Mouse (Mus musculus): Measurements from ENCODE around the gene Ubr2.
A peak's percentile ranks its signal among the peaks of the same experiment; 100 is the strongest.

The Ubr2 gene

DNA sequence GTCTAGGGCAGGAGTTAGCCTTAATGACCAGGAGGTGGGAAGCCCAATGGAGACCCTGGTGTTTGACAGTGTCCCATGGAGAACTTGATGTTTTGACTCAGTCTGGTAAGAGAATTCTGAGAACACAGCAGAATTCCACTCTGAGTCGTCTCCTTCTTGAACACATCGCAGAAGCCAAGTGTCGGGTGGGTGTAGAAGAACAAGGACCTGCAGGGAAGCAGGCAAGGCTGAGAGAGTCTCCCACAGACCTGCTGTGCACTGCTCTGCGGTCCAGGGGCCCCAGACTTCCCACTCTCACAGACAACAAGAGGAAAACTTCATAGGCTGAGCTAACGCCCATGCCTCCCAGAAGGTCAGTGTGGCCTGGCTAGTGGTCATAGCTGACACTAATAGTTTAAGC, 82.6 kb downstream of the Ubr2 start:
- peak in 1 of 2 experiments; percentile 63 for DNase-seq (ENCODE audit: low spot score in 2 of 2)

DNA sequence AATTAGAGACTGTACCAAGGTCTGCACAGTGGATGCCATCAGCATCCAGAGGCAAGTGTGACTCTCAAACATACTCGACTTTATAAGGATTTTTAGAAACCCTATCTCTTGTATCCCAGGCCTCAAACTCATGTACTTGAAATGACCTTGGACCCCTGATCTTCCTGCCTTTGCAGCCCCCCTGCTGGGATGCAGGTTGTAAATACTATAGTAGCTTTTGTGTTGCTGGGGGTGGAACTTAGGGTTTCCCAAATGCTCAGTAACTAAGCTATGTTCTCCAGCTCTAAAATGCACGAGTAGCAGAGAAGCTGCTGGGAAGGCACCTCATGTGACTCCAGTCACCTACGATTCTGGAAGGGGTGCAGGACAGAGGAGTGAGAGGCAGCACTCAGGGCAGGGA, 83.4 kb downstream of the Ubr2 start:
- no peak for DNase-seq (ENCODE audit: low spot score in 2 of 2)

DNA sequence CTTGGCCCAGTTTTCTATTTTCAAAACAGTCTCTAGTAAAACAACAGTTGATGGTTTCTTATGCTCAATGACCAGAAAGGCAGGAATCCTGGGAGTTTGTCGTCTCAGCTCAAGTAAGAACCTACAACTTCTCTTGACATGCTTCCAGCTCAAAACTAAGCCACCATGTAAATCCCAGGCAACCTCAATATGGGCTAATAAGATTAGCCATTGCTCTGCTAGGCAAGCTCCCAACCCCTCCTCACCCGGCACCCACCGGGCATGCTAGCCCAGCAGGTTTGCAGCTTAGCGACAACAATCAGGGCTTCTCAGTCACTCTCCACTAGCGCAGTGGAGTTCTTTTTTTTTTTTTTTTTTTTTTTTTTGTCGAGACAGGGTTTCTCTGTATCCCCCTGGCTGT, 84.2 kb downstream of the Ubr2 start:
- no peak for DNase-seq (ENCODE audit: low spot score in 2 of 2)

GRCm38 (mm10) chr17:46920855-46921254, 89.5 kb downstream of the Ubr2 start:
- DNase-seq (ENCODE audit: low spot score in 2 of 2) = no peak

- DNase-seq (ENCODE audit: low spot score in 2 of 2) = no peak
Measured at GRCm38 (mm10) chr17:46918951-46919350, 91.4 kb downstream of the Ubr2 start.

GRCm38 (mm10) chr17:46915129-46915528, 95.2 kb downstream of the Ubr2 start:
- no peak for DNase-seq (ENCODE audit: low spot score in 2 of 2)

DNA sequence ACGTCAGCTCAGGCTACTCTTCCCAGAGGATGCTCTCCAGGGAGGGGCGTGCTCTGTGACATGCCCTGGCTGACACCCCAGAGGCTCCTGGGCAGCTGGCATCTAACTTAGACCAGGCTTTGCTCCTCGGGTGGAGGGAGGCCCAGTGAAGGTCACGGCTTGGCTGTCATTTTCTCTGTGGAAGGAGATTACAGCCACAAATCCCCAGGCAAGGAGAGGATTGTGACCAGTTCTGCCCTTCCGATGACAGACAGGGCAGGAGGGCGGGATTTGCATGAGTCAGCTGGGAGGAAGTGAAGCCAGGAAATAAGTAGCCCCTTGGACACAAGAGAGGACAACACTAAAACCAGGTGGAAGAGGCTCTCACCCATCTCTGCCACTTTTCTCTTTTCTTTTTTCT, 98.0 kb downstream of the Ubr2 start:
- DNase-seq (ENCODE audit: low spot score in 2 of 2) = no peak

DNA sequence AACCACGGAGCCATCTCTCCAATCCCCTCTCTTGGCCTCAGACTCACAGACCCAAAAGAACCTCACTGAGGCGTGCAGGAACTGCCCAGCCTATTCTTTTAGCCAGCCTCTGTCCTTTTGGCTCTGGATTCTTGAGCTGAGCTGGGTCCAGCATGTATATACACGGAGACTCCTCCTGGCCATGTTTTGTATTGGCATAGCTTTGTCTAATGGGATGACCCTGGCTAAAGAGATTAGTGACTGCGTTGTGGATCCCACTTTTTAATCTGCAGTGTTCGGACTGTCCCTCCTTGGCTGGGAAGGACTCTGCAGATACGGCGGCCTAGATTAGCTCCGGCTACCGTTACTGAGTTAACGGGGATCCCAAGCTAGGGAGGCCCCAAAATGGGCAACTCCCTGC, 100.2 kb downstream of the Ubr2 start, which contains the start of gene Prph2:
Gene Prph2 (plus strand): TSS at position 274 of the 400 bp plus-strand sequence.
- no peak for DNase-seq (ENCODE audit: low spot score in 2 of 2)

- peak in 1 of 2 experiments; percentile 80 for DNase-seq (ENCODE audit: low spot score in 2 of 2)
Measured at GRCm38 (mm10) chr17:46903876-46904490, 106.4 kb downstream of the Ubr2 start.

DNA sequence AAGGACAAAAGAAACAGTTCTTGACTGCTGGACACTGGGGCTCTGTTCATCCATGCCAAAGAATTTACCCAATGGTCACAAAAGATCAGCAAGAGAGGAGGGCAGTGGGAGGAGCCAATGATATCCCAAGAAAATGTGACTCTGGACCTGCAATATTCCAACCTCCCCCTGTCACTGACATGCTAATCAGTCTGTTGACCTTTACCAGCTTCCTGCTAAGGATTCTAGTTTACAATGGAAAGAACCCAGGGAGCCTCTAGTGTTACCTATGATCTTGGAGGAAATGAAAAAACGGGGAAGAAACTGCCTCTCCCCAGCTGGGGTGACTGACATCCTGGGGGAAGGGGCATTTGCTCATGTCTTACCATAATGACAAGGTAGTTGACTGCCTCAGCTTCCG, 109.4 kb downstream of the Ubr2 start:
- DNase-seq (ENCODE audit: low spot score in 2 of 2) = no peak

DNA sequence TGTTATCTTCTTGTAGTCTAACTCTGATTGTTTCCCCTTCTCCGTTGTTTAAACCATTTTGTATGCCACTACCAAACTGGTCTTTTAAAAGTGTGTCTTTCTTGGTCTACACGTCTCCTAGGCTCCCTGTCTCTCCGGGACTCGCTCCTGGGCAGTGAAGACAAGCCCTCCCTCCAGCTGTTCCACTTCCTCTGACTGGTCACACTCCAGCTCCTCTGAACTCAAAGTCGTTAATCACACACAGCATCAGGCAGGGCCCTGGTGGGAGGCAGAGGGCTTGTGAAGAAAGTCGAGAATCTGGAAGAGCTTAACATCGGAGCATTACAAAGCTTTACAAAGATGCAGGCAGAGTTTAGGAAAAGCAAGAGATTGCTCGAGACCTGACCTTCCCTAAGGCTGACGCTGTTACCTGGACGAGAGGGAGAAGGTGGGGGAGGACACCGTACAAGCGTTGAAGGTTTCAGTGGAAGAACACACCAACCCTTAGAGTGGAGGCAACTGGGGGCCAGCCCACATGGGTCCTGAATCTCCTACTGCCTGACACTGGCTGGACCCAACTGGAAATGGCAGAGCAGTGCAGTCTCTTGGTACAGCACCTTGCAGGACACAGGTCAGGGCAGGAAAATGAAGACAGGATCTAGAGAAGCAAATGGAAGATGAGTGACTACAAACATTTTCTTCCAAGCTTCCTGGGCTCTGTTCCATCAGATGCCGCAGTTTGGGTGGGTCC, 113.0 kb downstream of the Ubr2 start:
- DNase-seq (ENCODE audit: low spot score in 2 of 2) = no peak

DNA sequence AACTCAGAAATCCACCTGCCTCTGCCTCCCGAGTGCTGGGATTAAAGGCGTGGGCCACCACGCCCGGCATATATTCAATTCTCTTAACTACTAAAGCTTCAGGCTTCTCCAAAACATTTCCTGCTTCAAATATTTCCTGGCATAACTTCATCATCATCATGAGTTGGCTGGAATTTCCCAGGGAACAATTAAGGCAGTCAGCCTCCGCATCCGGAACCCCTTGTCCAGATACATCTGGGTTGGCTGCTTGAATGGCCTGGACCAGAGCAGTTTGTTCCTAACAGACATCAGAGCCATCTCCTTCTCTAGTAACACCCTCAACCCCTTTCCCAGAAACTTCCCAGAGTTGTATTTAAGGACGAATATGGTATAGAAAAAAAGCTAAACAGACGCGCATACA, 114.9 kb downstream of the Ubr2 start:
- no peak for DNase-seq (ENCODE audit: low spot score in 2 of 2)

- peak in 1 of 2 experiments; percentile 53 for DNase-seq (ENCODE audit: low spot score in 2 of 2)
Measured at GRCm38 (mm10) chr17:46890843-46891594, 119.3 kb downstream of the Ubr2 start.

DNA sequence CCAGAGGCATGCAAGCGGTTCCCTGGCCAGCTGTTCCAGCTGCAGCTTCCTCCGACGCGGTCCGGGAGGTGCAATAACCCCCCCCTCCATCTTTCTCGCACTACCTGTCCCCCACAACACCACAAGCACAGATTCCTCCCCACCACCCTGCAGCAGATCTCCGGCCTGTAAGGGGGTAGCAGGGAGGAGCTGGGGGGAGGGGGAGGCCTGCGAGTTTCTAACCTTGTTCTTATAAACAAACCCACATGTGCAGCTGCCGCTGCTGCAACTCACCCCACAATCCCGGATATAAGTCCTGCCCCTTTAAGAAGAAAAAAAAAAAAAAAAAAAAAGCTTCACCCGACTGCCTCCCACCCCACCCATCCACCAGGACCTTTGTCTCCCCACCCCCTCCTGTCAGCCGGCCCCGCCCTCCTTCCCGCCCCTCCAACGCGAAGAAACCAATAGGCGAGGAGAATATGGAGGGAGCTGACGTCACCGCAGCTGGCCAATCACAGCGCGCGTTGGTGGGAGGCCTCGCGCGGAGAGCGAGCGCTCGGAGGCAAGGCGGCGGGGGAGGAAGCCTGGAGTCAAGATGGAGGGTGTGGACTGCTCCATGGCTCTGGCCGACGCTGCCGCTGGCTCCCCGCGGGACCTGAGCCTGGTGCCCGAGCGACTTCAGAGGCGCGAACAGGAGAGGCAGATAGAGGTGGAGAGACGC, 120.1 kb downstream of the Ubr2 start, which contains the start of gene Tbcc:
Gene Tbcc (plus strand): TSS at position 569 of the 700 bp plus-strand sequence.
- DNase-seq (ENCODE audit: low spot score in 2 of 2) = peak; percentile 92 to 96

DNA sequence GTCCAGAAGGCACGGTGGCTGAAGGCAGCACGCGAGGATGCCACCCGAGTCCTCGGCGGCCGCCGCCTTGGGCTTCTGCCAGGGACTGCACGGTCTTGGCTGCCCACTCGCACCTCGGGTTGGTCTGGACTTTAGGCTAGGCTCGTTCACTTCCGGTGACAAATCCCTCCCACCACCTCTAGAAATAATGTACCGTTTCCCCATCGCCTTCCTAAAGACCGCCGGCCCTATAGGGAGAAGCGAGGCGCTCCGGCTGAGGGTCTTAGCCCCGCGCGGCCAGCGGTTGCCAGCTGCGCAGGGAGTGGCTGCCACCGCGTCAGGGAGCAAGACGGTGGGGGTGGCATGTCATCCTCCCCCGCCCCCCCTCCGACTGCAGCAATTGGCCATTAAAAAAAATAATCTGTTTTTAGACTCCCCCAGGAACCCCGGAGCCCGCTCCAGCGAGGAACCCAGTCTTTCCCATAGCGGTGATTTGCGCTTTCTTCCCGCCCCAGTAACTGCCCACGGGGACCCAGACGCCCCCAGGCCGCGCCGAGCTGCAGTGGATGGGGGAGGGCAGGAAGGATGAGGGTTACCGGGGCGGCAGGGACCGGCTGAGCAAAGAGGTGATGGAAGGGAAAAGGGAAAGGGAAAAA, 120.8 kb downstream of the Ubr2 start:
- DNase-seq (ENCODE audit: low spot score in 2 of 2) = peak; percentile 69 to 78

DNA sequence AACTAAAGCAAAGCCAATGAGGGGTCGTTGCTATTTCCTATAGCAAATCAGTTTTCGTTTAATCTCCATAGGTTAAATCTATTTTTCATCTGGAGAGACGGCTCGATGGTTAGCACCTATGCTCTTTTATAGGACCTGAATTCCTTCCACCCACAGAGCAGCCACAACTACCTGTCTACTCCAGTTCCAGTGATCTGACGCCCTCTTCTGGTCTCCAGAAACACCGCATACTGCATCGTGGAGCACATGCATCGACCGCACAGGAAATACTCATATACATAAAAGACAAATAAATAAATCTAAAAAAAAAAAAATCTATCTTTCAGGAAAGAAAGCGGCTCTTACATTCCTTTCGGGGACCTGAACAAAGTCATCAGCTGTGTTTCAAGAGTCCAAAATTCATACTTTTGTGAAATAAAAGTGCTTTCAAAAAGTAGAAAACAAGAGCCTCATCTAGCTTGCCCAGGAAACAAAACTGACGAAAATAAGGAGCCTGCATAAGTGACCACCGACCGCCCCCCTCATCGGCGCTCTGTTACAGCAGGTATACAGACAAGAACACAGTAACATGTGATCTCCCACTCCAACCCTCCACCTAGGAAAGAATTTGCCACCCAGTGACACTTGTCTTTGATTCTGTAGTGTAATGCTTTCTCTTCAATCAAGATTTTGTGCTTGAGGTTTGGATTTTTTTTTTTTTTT, 121.7 kb downstream of the Ubr2 start:
- peak in 1 of 2 experiments; percentile 63 for DNase-seq (ENCODE audit: low spot score in 2 of 2)

- DNase-seq (ENCODE audit: low spot score in 2 of 2) = no peak
Measured at GRCm38 (mm10) chr17:46885910-46886643, 124.3 kb downstream of the Ubr2 start.

- DNase-seq (ENCODE audit: low spot score in 2 of 2) = no peak
Measured at GRCm38 (mm10) chr17:46885218-46885909, 125.0 kb downstream of the Ubr2 start.

DNA sequence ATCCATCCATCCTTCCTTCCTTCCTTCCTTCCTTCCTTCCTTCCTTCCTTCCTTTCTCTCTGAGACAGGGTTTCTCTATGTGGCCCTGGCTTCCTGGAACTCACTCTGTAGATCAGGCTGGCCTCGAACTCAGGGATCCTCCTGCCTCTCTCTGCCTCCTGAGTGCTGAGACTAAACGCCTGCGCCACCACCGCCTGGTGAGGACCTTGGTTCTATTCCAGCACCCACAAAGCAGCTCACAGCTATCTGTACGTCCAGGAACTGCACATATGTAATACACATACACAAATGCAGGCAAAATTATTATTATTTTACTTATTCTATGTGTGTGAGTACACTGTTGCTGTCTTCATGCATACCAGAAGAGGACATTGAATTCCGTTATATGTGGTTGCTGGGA, 125.6 kb downstream of the Ubr2 start:
- DNase-seq (ENCODE audit: low spot score in 2 of 2) = no peak

DNA sequence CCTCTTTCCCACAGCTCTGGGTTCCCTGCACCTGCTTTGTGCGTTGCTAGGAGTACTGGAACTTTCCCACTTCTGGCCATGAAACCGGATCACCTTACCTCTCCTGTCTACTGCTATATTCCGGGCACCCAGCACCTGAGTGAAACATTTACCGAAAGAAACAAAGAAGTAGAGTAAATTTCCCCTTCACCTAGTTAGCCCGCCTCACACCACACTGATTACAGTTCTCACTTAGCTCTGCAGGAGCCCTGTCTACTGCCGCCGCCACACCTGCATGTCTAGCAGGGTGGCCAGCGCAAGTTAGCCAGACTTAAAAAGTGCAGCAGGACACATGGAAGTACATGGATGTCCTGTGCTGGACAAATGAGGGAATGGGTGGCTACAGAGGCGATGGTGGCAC, 127.2 kb downstream of the Ubr2 start:
- no peak for DNase-seq (ENCODE audit: low spot score in 2 of 2)
